ENCODE assay signal across 9 mouse cellular contexts in the genomic region with DNA sequence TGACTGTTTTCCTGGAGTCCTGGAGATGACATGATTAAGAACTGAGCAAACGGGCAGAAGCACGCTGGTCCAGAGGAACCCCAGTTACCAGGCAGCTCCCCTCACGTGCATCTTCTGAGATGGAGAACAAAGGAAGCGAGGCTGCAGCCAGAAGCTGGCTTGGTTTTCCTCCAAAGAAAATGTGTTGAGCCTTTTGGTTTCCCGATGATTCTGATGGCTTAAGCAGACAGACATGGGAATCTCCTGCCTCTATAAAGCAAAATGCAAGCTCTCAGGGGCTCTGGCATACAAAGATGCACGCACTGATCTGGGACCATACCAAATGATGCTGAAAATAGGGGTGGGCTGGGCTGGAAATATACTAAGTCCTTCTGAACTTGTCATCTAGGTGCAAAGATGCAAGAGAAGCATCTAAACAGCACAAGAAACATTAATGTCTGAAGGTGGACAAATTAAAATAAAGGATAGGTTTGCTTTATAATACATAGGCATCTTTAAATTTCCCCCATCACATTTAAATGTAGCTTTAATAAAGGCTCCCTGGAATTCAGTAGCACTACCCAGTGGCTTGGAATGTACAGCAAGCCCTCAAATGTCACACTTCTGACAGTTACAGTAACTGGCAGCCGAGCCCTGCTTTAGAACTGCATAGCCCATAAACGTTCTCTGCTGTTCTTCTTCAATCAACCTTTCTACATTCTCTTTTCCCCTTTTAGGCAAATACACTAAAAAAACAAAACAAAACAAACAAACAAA. TPM values are rescaled to one million over a fixed set of nuclear protein-coding genes. Genes with fewer than 3 reads are reported as not detected.
A peak's percentile ranks its signal among the peaks of the same experiment; 100 is the strongest.
DNase-seq lines count a peak whose midpoint lies in the region; ATAC-seq and TF ChIP-seq lines count a peak whose summit lies in the region.
"Had no signal": no experiment of that assay in that cellular context is flagged by ENCODE, and none has a peak within 500 bp of the region (broad histone marks: within the 10 kb centered on the region; RNA-seq: fewer than 3 reads in every experiment).

No protein-coding gene starts in this region.

- no peak for DNase-seq in stomach, postnatal 0 days (ENCODE audit: low spot score)
- DNase-seq in lung, postnatal 14 days: no peak
- DNase-seq in testis, postnatal 14 days (ENCODE audit: low spot score): no peak
- DNase-seq in heart, adult 18-20 months: no peak

- no peak for TF ChIP-seq EP300 in stomach, postnatal 0 days (optimal IDR thresholded peaks at IDR 0.05)

- no peaks in the 10 kb centered on the region for H3K36me3 ChIP-seq in stomach, embryonic 15.5 days
- no peaks in the 10 kb centered on the region for H3K36me3 ChIP-seq in stomach, postnatal 0 days (ENCODE audit: control insufficient read depth, insufficient read depth, low read length)
- H3K36me3 ChIP-seq in forebrain, embryonic 12.5 days (replicated peaks): peaks cover 2% of the 10 kb centered on the region; the same call in 1 of the 2 replicates
- H3K36me3 ChIP-seq in limb, embryonic 12.5 days: peaks cover 16% of the 10 kb centered on the region; the same call in 1 of the 2 replicates

- TF ChIP-seq CTCF in stomach, postnatal 0 days (IDR thresholded peaks at IDR 0.05; ENCODE audit: low read depth): no peak

- no peak overlapping the region for H3K4me3 ChIP-seq in stomach, embryonic 15.5 days (replicated peaks)
- no peak overlapping the region for H3K4me3 ChIP-seq in stomach, postnatal 0 days (ENCODE audit: low read depth, low read length)
- peak overlapping the region; percentile 39 for H3K4me3 ChIP-seq in forebrain, embryonic 12.5 days (replicated peaks)
- peak overlapping the region; percentile 26 for H3K4me3 ChIP-seq in limb, embryonic 12.5 days (replicated peaks)
- H3K4me3 ChIP-seq: myocyte had no signal

- H3K27me3 ChIP-seq in stomach, embryonic 15.5 days (replicated peaks): no peaks in the 10 kb centered on the region
- H3K27me3 ChIP-seq in stomach, postnatal 0 days (ENCODE audit: control insufficient read depth, insufficient read depth, low read length): no peaks in the 10 kb centered on the region
- H3K27me3 ChIP-seq in forebrain, embryonic 12.5 days: no peaks in the 10 kb centered on the region
- no peaks in the 10 kb centered on the region for H3K27me3 ChIP-seq in limb, embryonic 12.5 days

- WGBS in stomach, embryonic 15.5 days: 48% methylated on average over 8 of the region's 8 CpGs
- WGBS in stomach, postnatal 0 days: 53% methylated on average over 8 of the region's 8 CpGs
- 17% methylated on average over 8 of the region's 8 CpGs for WGBS in forebrain, embryonic 12.5 days
- WGBS in limb, embryonic 12.5 days: 40% methylated on average over 8 of the region's 8 CpGs

- H3K27ac ChIP-seq in stomach, embryonic 15.5 days: no peak overlapping the region
- no peak overlapping the region for H3K27ac ChIP-seq in stomach, postnatal 0 days (replicated peaks)
- peak overlapping the region; percentile 84 for H3K27ac ChIP-seq in forebrain, embryonic 12.5 days
- H3K27ac ChIP-seq in limb, embryonic 12.5 days: peak overlapping the region; percentile 35; the same call in 1 of the 2 replicates

- H3K4me2 ChIP-seq in stomach, embryonic 15.5 days: peak overlapping the region; percentile 6
- no peak overlapping the region for H3K4me2 ChIP-seq in stomach, postnatal 0 days (replicated peaks; ENCODE audit: low read depth)
- peak overlapping the region; percentile 55 for H3K4me2 ChIP-seq in forebrain, embryonic 12.5 days
- peak overlapping the region; percentile 38 for H3K4me2 ChIP-seq in limb, embryonic 12.5 days

- H3K4me1 ChIP-seq in stomach, embryonic 15.5 days: no peaks in the 10 kb centered on the region
- H3K4me1 ChIP-seq in stomach, postnatal 0 days (replicated peaks; ENCODE audit: control insufficient read depth, insufficient read depth): no peaks in the 10 kb centered on the region
- H3K4me1 ChIP-seq in forebrain, embryonic 12.5 days: peaks cover 38% of the 10 kb centered on the region
- peaks cover 27% of the 10 kb centered on the region for H3K4me1 ChIP-seq in limb, embryonic 12.5 days (replicated peaks)

- no peaks in the 10 kb centered on the region for H3K9me3 ChIP-seq in stomach, embryonic 15.5 days
- no peaks in the 10 kb centered on the region for H3K9me3 ChIP-seq in stomach, postnatal 0 days (ENCODE audit: control insufficient read depth, low read length)
- H3K9me3 ChIP-seq in forebrain, embryonic 12.5 days: no peaks in the 10 kb centered on the region
- H3K9me3 ChIP-seq in limb, embryonic 12.5 days: no peaks in the 10 kb centered on the region

- ATAC-seq in stomach, embryonic 15.5 days (ENCODE audit: insufficient read depth, low FRiP score, low read depth): no peak
- no peak for ATAC-seq in stomach, postnatal 0 days (ENCODE audit: low FRiP score, low TSS enrichment)
- peak; percentile 81 for ATAC-seq in forebrain, embryonic 12.5 days (ENCODE audit: low FRiP score)
- ATAC-seq in limb, embryonic 12.5 days (ENCODE audit: insufficient number of reproducible peaks, insufficient read depth, low FRiP score, low TSS enrichment, low read depth): no peak
- no peak for ATAC-seq in CD4-positive, CD25-positive, alpha-beta regulatory T cell, adult 4 months

- no peak overlapping the region for H3K9ac ChIP-seq in stomach, embryonic 15.5 days
- H3K9ac ChIP-seq in stomach, postnatal 0 days (ENCODE audit: low read length): no peak overlapping the region
- H3K9ac ChIP-seq in forebrain, embryonic 12.5 days: peak overlapping the region; percentile 57
- H3K9ac ChIP-seq in limb, embryonic 12.5 days (replicated peaks): no peak overlapping the region; the same call in 1 of the 2 replicates

RNA-seq across cellular contexts. Expression of a gene that starts 54.9 kb away (rescaled TPM):
- 58.7 and 61.1 TPM in 2 replicates for polyA plus RNA-seq in stomach, embryonic 15.5 days (2015; fragmentation: Nextera tagmentation; extraction: Ambion mirVana)
- polyA plus RNA-seq in stomach, postnatal 0 days (2015; fragmentation: Nextera tagmentation; extraction: Ambion mirVana): 47.7 and 52.6 TPM in 2 replicates
- polyA plus RNA-seq in forebrain, embryonic 12.5 days (2016; fragmentation: Nextera tagmentation; extraction: Ambion mirVana): 86.7 and 87.1 TPM in 2 replicates
- polyA plus RNA-seq in limb, embryonic 12.5 days (2016; fragmentation: Nextera tagmentation; extraction: Ambion mirVana): 76.2 and 83.6 TPM in 2 replicates
- polyA plus RNA-seq in CD4-positive, CD25-positive, alpha-beta regulatory T cell, adult 4 months (2017; shearing (Covaris generic)): 1 to 10 TPM; 5.3 to 8.9 TPM
- total RNA-seq in heart, adult 18-20 months (2021): 100 to 1,000 TPM; 123 to 139 TPM

Comparison
In these comparisons a context has a peak if more than half of its experiments do, and no peak if none do; other contexts are left out.
1. H3K27ac ChIP-seq: peak in forebrain, embryonic 12.5 days (single experiment) and limb, embryonic 12.5 days (single experiment); none in stomach, embryonic 15.5 days (single experiment) and stomach, postnatal 0 days (single experiment).
2. H3K4me3 ChIP-seq: peak in forebrain, embryonic 12.5 days (single experiment) and limb, embryonic 12.5 days (single experiment); none in stomach, embryonic 15.5 days (single experiment) and stomach, postnatal 0 days (single experiment).